Mouse (Mus musculus): Measurements from ENCODE around the gene Myocos.
"Not testable (repeated sequence)": the region's sequence is repeated elsewhere in the genome, so short reads cannot be mapped to it uniquely, and the experiment has no call there.

Myocos gene

GRCm38 (mm10) chr1:162658119-162658518 is at the start of gene Myocos:
TSS of gene Myocos (minus strand) at chr1:162658219.
- DNase-seq (ENCODE audit: low spot score) = no peak

DNA sequence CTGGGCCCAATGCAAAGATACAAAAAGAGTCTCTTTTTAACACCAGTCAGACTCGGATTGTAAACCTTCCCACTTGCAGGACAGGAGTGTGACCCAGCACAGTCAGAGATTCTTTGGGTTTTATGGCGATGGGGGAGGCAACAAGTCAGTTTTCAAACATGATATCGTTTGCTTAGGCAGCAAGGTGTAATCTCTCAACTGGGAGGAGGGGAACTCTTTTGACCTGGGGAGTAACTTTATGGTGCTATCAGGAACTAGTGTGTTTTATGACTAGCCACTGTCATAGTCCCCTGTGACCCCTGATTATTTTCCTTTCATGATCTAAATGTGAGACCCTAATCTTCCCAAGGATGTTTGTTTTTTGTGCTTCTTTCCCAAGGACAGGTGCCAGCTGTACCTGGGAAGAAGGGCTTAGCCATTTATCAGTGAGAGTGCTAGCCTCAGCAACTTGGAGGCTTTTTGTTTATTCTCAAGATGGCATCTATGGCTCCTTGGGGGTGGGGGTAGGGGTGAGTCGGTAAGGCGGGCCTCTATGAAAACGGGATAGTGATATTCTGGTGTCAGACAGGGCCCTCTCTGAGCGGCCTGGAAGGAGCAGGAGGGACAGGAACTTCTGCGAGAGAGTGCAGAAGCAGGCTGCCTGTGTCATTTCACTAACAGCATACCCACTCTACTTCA is 42.5 kb upstream of the Myocos start:
- DNase-seq (ENCODE audit: low spot score) = no peak

DNA sequence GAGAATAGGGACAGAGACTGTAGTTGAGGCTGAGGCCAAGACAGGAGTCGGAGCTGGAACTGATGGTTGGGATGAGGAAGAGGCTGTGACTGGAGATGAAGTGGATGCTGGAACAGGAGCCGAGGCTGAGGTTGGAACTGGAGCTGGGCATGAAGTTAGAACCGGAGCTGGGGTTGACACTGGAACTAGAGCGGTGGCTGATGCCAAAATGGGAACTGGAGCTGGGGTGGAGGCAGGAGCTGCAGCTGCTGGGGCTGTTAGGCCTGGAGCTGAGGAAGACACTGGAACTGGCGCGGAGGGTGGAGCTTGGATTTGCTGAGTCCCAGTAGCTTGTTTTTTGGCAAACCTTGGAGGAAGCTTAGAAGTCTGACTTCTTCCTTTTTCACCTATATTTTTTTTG is 39.8 kb upstream of the Myocos start:
- DNase-seq (ENCODE audit: low spot score) = no peak

DNA sequence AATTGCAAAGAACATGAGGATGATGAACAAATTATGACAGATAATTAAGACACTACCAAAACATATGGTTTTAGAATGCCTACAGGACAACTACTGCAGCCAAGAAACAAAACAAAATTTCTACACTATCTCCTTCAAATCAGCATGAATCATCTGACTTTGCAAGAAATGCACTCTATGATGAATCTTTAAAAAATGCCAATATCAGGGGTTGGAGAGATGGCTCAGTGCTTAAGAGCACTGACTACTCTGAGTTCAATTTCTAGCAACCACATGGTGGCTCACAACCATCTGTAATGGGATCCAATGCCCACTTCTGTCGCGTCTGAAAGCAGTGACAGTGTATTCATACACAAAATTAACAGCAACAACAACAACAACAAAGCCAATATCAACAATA is 35.7 kb upstream of the Myocos start:
- no peak for DNase-seq (ENCODE audit: low spot score)

DNA sequence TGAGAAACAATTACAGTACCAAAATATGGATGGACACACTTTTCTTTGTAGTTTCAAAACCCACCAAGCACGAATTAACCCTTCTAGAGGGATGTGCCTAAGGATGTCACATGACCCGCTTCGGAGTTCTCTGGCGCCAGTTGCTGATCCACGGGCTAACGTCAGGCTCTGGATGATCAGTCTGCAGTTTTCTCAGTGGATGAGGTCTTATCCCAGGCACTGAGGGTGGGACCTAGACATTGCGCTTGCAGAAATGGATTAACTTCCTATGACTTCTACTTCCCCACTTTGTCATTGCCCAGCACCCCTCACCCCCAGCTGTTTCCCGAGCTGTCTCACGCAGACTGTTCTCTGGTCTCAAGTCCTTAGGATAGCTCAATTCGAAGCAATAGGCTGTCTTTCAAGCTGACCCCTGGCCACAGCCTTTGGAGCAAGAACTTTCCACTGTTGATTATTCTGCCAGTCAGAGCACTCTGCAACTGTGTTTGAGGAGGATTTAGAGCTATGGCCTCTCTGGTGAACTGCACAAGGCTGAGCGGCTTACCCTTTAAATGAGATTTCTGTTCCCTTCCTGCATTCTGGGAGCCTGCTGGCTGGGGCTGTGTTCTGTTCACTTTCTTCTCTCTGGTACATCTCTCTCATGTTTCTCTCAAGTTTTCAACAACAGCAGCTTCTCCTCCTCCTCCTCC is 7.6 kb upstream of the Myocos start:
- DNase-seq (ENCODE audit: low spot score) = no peak

GRCm38 (mm10) chr1:162664826-162665475 is 6.9 kb upstream of the Myocos start:
- peak; percentile 62 for DNase-seq (ENCODE audit: low spot score)

GRCm38 (mm10) chr1:162660276-162660860 is 2.3 kb upstream of the Myocos start:
- DNase-seq (ENCODE audit: low spot score) = no peak

GRCm38 (mm10) chr1:162648416-162648815 is 9.6 kb downstream of the Myocos start:
- no peak for DNase-seq (ENCODE audit: low spot score)

DNA sequence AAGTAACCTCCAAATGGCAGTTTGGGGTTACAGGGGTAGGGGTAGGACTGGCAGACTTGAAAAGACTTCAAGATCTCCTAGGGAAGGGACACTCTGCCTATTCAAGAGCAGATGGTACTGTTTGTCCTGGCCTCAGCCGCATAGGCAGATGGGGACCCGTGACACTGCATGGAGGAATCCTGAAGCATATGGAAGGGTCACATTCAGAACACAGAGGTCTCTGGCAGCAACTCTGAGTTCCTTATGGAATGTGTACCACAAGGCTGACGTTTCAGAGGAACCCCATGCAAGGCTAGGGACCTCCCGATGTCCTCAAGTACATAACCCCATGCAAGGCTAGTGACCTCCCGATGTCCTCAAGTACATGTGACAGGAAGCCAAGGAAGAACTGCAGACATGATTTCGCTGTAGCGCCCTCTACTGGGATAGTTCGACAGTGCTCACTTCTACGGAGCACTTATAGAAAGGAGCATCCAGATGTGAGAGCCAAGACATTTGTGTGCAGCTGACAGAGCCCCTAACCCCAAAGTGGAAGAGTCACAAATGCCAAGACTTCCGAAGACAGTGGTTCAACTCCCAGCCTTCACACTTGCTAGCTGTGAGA is 11.8 kb downstream of the Myocos start:
- peak; percentile 6 for DNase-seq (ENCODE audit: low spot score)

DNA sequence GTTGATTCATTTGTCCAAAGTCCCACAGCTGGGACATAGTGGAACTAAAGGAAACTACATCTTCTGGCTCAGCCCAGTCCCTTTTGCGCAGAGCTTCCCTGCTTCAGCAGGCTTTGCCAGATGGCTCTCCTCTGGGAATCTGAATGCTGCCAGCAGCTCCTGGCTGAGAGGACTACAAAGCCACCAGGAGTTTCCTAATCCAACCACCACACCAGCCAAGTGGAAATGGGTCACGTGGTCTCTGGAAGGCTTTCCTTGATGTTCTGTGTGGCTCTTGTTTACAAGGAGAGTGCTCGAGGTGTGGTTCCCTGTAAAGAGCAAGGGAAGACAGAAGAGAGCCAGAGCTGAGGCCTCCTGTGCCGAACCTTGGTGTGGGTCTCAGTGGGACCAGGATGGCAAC is 14.3 kb downstream of the Myocos start:
- no peak for DNase-seq (ENCODE audit: low spot score)

- DNase-seq (ENCODE audit: low spot score) = no peak
Observed at GRCm38 (mm10) chr1:162642591-162642990, 15.4 kb downstream of the Myocos start.

DNA sequence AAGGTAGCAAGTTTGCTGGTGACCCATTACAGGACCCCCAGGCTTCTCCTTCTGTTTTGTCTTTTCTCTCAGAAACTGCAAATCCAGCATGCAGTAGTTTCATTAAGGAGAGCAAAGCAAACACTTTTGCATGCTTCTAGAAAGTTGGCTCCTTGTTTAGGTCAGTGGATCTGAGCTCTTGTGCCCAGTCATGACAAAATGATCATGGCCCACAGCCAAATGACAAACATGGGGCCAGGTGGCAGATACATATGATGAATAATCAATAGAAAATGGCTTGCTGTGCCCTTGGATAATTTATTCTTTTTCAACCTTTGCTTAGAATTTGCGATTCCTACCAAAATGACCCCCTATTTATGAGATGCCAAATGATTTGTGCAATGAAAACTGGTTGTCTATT is 18.2 kb downstream of the Myocos start:
- no peak for DNase-seq (ENCODE audit: low spot score)

DNA sequence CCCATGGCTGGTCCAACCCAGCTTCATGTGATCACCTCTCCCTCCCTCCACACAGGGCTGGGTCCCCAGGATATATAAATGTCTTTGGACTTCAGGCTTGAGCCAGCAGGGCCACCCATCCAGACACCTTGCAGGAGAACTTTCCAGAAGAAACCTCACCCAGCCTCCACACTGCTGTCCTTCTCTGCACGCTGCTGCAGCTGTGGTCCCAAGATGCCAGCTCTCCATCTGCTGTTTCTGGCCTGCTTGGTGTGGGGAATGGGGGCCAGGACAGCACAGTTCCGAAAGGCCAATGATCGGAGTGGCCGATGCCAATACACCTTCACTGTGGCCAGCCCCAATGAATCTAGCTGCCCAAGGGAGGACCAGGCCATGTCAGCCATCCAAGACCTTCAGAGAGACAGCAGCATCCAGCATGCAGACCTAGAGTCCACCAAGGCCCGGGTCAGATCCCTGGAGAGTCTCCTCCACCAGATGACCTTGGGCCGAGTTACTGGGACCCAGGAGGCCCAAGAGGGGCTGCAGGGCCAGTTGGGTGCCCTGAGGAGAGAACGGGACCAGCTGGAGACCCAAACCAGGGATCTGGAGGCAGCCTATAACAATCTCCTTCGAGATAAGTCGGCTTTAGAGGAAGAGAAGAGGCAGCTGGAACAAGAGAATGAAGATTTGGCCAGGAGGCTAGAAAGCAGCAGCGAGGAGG is 18.8 kb downstream of the Myocos start, which contains the start of gene Myoc:
Gene Myoc (plus strand): TSS at position 105 of the 700 bp plus-strand sequence.
- DNase-seq (ENCODE audit: low spot score) = no peak

DNA sequence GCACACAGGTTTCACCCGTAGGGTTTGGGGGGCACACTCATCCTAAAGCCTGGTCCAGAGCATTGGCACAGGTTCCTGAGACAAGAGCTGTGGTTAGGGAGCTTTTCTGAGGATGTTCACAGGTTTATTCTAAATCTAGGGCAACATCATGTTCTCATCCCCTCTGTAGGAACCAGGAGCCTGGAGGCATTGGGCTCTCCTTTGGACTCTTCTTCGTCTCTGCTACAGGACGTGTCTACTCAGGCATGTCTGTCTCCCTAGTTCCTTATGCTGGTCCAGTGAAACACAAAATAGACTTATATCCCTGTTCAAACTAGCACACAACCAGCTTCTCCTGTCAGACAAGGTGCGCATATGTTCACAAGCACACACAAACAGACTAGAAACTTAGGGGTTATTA is 19.5 kb downstream of the Myocos start:
- no peak for DNase-seq (ENCODE audit: low spot score)

DNA sequence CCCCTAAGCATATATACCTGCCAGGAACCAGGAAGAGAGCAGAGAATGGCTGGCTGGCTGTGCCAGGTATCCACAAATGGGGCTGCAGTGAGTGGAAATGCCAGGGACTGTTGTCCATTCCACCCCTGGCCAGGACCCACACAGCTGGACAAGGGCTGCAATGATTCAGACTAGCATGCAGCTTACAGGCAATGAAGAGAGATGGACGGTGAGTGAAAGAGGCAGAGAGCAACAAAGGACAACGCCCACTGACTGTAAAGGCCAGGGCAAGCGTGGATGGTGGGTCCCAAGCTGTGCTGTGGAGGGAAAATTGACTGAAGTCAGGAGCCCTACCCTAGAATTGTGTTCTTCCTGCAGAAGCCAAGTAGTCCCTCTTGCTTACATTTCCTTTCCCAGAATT is 21.5 kb downstream of the Myocos start:
- no peak for DNase-seq (ENCODE audit: low spot score)

GRCm38 (mm10) chr1:162635291-162635931 is 22.6 kb downstream of the Myocos start:
- not testable (repeated sequence) for DNase-seq (ENCODE audit: low spot score)

GRCm38 (mm10) chr1:162628326-162628725 is 29.7 kb downstream of the Myocos start:
- not testable (repeated sequence) for DNase-seq (ENCODE audit: low spot score)

GRCm38 (mm10) chr1:162627821-162628220 is 30.2 kb downstream of the Myocos start:
- DNase-seq (ENCODE audit: low spot score) = not testable (repeated sequence)

GRCm38 (mm10) chr1:162625229-162625628 is 32.8 kb downstream of the Myocos start:
- DNase-seq (ENCODE audit: low spot score) = peak; percentile 38

- no peak for DNase-seq (ENCODE audit: low spot score)
Observed at GRCm38 (mm10) chr1:162623895-162624294, 34.1 kb downstream of the Myocos start.

GRCm38 (mm10) chr1:162620487-162620886 is 37.5 kb downstream of the Myocos start:
- peak; percentile 6 for DNase-seq (ENCODE audit: low spot score)

Measured in T-cell, adult 2 months (primary cell).